Mouse (Mus musculus) thymus, adult 2 months (tissue): Measurements from ENCODE around the gene Pip5kl1.

Experiments
- CTCF ChIP-seq: fragments of 200-500 bp; IDR thresholded peaks from 2 replicates; pipeline ENCODE4 v1.5.1; 2012; ENCODE audit warnings: mild to moderate bottlenecking, control low read depth, low read length, moderate library complexity, borderline replicate concordance; ENCODE audit not compliant: control insufficient read depth, poor library complexity, insufficient read depth; ENCODE audit errors: extremely low read depth
- POLR2A ChIP-seq: fragments of 200-500 bp; IDR thresholded peaks from 2 replicates; pipeline ENCODE4 v1.6.1; 2012; ENCODE audit warnings: mild to moderate bottlenecking, low read length, control low read depth, moderate library complexity; ENCODE audit not compliant: control insufficient read depth, poor library complexity, insufficient read depth; ENCODE audit errors: extremely low read depth

- TF ChIP-seq CTCF (no peak), POLR2A (no peak)
Observed at GRCm38 (mm10) chr2:32536634-32537359, 37.8 kb upstream of the Pip5kl1 start.
